Mouse (Mus musculus): ENCODE data around the gene Gm16503.
A peak's percentile ranks its signal among the peaks of the same experiment; 100 is the strongest.
"Not testable (repeated sequence)": the region's sequence is repeated elsewhere in the genome, so short reads cannot be mapped to it uniquely, and the experiment has no call there.

Gm16503 gene

GRCm38 (mm10) chr4:147539918-147540317 lies at the start of gene Gm16503:
Gene Gm16503, plus strand, starts transcription at chr4:147540218.
- not testable (repeated sequence) for DNase-seq

DNA sequence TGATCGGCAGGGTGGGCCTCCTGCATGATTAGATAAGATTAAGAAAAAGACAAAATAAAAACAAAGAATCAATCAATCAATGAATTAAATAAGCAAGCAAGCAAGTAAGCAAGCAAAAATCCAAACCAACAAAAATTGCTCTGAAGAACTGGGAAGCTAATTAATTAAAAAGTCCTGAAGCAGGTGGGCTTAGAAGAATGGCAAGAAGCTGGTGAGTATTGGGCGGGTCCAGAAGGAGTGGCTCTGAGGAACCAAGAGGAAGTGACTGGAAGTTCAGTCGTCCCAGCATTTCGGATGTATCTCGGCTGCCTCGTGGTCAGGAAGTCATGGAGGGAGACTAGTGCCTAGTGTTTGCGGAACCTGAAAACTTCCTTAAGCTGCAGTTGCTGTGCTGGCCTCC lies 47.9 kb upstream of the Gm16503 start, which contains the start of gene Zfp982:
Gene Zfp982, plus strand, starts transcription at position 301 of the 400 bp plus-strand sequence.
- not testable (repeated sequence) for DNase-seq

- not testable (repeated sequence) for DNase-seq
These were observed 41.0 kb upstream of the Gm16503 start for GRCm38 (mm10) chr4:147498772-147499613.

DNA sequence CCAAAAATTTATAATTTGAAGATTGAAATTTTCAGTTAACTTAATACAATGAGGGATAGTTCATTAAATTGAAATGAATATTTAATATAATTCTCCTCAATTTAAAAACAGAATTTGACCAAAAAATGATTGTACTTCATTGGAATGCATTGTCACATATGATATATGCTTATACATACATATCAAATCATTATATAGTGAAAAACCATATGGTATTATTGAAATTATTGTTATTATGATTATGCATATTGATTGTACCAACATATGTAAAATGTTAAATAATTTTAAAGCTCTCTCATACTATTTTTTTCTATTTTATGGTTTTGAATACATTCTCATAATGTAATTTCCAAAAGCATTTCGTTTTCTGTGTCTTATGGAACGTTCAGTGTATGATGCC lies 30.8 kb upstream of the Gm16503 start:
- no peak for DNase-seq

DNA sequence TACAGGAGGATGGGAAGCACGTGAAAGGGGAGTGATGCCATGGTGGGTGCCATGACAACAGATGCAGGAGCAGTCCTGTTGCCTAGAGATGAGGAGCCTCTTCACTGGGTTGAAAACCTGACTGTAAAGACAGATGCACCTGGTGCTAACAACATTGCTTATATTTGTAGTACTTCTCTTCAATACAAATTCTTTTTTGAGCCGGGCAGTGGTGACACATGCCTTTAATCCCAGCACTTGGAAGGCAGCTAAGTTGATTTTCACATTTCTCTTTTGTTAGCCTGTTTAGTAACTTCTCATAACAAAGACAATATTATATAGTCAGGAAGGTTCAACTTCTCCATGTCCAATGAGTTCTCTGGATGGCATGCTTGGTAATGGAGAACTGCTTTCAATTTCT lies 21.0 kb upstream of the Gm16503 start:
- DNase-seq, result no peak

DNA sequence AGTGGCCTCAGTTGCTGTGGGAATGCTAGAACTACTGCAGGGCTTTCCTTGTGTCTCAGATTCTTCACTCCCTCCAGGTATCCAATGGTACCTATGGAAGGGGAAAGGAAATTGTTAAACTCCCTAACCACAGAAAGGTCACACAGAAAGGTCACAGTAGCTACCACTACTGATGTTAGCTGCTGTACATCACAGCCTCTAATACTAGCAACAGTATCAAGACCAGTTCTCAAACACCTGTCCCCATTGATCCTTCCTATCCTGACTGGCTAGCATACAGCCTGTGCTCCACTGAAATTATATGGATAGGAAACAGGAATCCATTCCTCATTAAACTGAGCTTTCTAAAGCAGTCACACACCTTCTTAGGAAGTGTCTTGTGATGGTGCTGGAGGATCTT lies 19.9 kb upstream of the Gm16503 start:
- no peak for DNase-seq

GRCm38 (mm10) chr4:147525125-147525524 lies 14.9 kb upstream of the Gm16503 start:
- DNase-seq, result no peak

DNA sequence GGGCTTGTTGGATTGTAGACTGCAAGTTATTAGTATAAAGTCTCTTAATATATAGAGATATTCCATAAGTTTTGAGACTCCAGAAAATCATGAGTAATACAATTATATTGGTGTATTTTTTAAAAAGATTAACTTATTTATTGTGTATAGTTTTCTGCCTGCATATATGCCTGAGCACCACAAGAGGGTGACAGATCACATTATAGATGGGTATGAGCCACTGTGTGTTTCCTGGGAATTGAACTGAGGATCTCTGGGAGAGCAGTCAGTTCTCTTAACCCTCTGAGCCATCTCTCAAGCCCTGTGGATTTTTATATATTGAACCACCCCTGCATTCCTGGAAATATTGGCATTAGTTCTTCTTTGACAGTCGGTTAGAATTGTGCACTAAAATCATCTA lies 9.7 kb upstream of the Gm16503 start:
- no peak for DNase-seq

GRCm38 (mm10) chr4:147535916-147536315 lies 4.1 kb upstream of the Gm16503 start:
- not testable (repeated sequence) for DNase-seq

- no peak for DNase-seq
These were observed 2.3 kb upstream of the Gm16503 start for GRCm38 (mm10) chr4:147537702-147538101.

GRCm38 (mm10) chr4:147541105-147541504 lies 1.1 kb downstream of the Gm16503 start:
- DNase-seq, result no peak

- DNase-seq, result not testable (repeated sequence)
These were observed 13.1 kb downstream of the Gm16503 start, which contains the start of gene Zfp985 for GRCm38 (mm10) chr4:147553071-147553470. Gene Zfp985, plus strand, starts transcription at chr4:147553277.

DNA sequence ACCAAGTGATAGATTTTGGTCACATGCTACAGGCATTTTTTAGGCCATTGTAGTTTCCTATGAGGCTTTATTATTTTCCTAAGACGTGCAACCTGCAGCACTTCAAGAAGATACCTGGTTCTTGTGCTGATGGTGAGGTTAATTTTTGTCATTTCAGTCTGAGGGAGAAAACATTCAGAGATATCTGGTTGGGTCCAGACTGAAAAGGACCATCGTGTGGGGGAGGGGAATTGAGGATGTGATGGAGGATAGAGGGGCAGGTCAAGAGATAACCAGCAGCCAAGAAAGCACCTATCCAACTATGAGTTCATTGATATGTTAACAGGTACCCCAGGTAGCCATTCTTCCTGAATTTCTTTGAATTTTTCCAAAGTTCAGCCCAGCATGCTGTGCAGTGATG lies 14.3 kb downstream of the Gm16503 start:
- DNase-seq, result not testable (repeated sequence)

GRCm38 (mm10) chr4:147556921-147557320 lies 16.9 kb downstream of the Gm16503 start:
- DNase-seq, result not testable (repeated sequence)

DNA sequence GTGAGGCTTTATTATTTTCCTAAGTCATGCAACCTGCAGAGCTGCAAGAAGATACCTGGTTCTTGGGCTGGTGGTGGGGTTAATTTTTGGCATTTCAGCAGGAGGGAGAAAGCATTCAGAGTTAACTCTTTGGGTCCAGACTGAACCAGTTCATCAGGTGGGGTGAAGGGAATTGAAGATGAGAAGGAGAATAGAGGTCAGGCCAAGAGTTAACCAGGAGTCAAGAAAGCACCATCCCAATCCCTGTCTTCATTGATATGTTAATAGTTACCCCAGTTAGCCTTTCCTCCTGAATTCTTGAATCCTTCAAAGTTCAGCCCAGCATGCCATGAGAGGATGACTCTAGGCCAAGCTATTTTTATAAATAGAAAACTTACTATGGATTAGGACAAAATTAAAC lies 18.0 kb downstream of the Gm16503 start:
- not testable (repeated sequence) for DNase-seq

- DNase-seq, result peak; percentile 7 to 14
These were observed 19.1 kb downstream of the Gm16503 start for GRCm38 (mm10) chr4:147559096-147559495.

GRCm38 (mm10) chr4:147565426-147566220 lies 25.6 kb downstream of the Gm16503 start:
- no peak for DNase-seq

DNA sequence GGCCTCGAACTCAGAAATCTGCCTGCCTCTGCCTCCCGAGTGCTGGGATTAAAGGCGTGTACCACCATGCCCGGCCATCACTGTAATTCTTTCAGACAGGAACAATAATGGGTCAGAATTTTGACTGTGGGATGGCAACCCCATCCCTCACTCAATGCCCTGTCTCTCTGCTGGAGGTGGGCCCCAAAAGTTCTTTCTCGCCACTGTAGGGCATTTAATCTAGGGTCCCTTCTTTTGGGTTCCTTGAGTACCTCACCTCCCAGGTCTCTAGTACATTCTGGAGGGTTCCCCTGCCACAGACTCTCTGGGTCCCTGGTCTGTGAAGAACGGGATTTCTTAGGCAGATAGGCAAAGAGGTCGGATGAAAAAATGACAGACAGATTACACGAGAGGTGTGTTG lies 31.1 kb downstream of the Gm16503 start:
- not testable (repeated sequence) for DNase-seq

- DNase-seq, result not testable (repeated sequence)
These were observed 39.4 kb downstream of the Gm16503 start for GRCm38 (mm10) chr4:147579371-147579770.

DNA sequence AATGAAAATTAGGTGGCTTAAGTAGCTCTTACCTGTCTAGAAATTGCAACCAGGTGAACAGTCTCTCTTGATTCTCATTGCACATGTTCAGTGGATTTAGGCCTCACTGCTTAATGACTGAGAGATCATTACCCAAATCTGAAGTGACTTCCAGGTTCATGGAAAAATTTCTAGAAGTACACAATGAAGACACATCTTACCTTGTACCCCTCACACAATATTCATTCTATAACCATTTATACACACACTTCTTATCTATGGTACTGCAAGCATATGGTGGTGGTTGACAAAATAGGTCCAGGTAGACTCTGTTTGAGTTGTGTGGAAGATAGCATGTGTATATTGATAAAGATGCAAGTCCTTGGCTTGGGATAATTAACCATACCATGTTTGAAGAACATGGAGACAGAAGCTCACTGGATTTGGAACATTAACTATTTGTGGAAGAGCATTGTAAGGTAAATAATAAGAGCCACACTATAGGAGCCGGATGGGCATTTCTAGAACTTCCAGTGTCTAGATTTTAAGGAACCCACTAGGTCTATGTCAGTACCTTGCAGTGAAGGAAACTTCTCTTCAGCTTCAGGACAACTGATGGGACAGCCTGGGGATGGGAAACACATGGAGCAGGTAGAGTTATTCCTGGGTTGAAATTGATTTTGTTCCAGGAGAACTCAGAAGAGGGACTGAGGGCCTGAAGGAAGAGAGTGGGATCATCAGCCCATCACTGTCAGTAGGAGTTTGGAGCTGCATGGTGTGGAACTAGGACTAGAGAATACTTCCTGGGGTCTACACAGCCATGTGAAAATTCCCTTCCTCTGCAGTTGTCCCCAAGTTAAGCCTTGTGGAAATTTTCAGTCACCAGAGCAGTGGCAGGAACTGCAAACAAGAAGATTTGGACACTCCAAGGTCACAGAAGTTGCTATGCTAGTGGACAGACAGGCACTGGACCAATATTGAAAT lies 46.8 kb downstream of the Gm16503 start:
- no peak for DNase-seq

All from kidney, postnatal 4 days (tissue).